Mouse (Mus musculus) liver, embryonic 15.5 days (tissue): ENCODE results near the gene Sim2. TPM values are rescaled to one million over a fixed set of nuclear protein-coding genes. Genes with fewer than 3 reads are reported as not detected.

Experiments
- ATAC-seq: fragments of 200-750 bp; cut with Nextera tagmentation; 2 replicates; pipeline ENCODE4 v1.8.0; 2017; ENCODE audit warnings: moderate number of reproducible peaks, mild to moderate bottlenecking, moderate library complexity; ENCODE audit not compliant: insufficient read depth
- H3K27ac ChIP-seq: fragments of 300-500 bp; sonication (generic); replicated peaks from 2 replicates; pipeline ENCODE4 v1.5.1; 2015; ENCODE audit warnings: mild to moderate bottlenecking, inconsistent platforms
- H3K27me3 ChIP-seq: fragments of 300-500 bp; sonication (generic); 2 replicates; pipeline ENCODE4 v1.6.1; 2015; ENCODE audit warnings: mild to moderate bottlenecking, inconsistent platforms
- H3K36me3 ChIP-seq: fragments of 300-500 bp; sonication (generic); replicated peaks from 2 replicates; pipeline ENCODE4 v1.6.1; 2015; ENCODE audit warnings: moderate library complexity, mild to moderate bottlenecking, inconsistent platforms
- H3K4me1 ChIP-seq: fragments of 300-500 bp; sonication (generic); replicated peaks from 2 replicates; pipeline ENCODE4 v1.6.1; 2015; ENCODE audit warnings: inconsistent platforms
- H3K4me2 ChIP-seq: fragments of 300-500 bp; sonication (generic); 2 replicates; pipeline ENCODE4 v1.6.1; 2015; ENCODE audit warnings: moderate library complexity, mild to moderate bottlenecking, inconsistent platforms
- H3K4me3 ChIP-seq: fragments of 300-500 bp; sonication (generic); replicated peaks from 2 replicates; pipeline ENCODE4 v1.5.1; 2015; ENCODE audit warnings: mild to moderate bottlenecking, inconsistent platforms
- H3K9ac ChIP-seq: fragments of 300-500 bp; sonication (generic); 2 replicates; pipeline ENCODE4 v1.6.1; 2015; ENCODE audit warnings: moderate library complexity, mild to moderate bottlenecking, inconsistent platforms
- H3K9me3 ChIP-seq: fragments of 300-500 bp; sonication (generic); replicated peaks from 2 replicates; pipeline ENCODE4 v1.6.1; 2016; ENCODE audit warnings: inconsistent platforms
- WGBS: fragments of 180-500 bp; shearing (Covaris S2); methylation state at CpG from one replicate; pipeline ENCODE4 v1.1.7; 2015; ENCODE audit warnings: mixed read lengths; ENCODE audit not compliant: insufficient replicate concordance; 5-methylcytosine and 5-hydroxymethylcytosine counted together
- polyA plus RNA-seq: library from polyadenylated mRNA; unstranded; fragments of >200 nt; fragmentation: Nextera tagmentation; extraction: Ambion mirVana; gene quantifications from 2 replicates; pipeline ENCODE4 v1.2.1, GENCODE M21; 2015

The Sim2 gene
- not detected in 2 replicates for polyA plus RNA-seq

- no peak within 1 kb of the TSS for H3K27ac ChIP-seq
- ATAC-seq: no peak
- no peak within 1 kb of the TSS for H3K9ac ChIP-seq
- H3K9me3 ChIP-seq: no peaks in the 10 kb centered on the region
- WGBS: under 1% methylated on average over 83 of the region's 96 CpGs
- peaks cover 10% of the 10 kb centered on the region for H3K4me1 ChIP-seq
- H3K4me2 ChIP-seq: peak within 1 kb of the TSS; percentile 47
- peaks cover 100% of the 10 kb centered on the region for H3K27me3 ChIP-seq
- peak within 1 kb of the TSS; percentile 26 for H3K4me3 ChIP-seq
- H3K36me3 ChIP-seq: no peaks in the 10 kb centered on the region
Measured at GRCm38 (mm10) chr16:94084711-94085602, at the start of gene Sim2. Gene Sim2 (plus strand): TSS chr16:94084931.

GRCm38 (mm10) chr16:94037280-94037679 lies 47.5 kb upstream of the Sim2 start:
- no peak for ATAC-seq
- H3K36me3 ChIP-seq: no peaks in the 10 kb centered on the region
- no peak overlapping the region for H3K4me3 ChIP-seq
- no peak overlapping the region for H3K27ac ChIP-seq
- no peak overlapping the region for H3K9ac ChIP-seq
- no peak overlapping the region for H3K4me2 ChIP-seq
- H3K9me3 ChIP-seq: no peaks in the 10 kb centered on the region
- H3K4me1 ChIP-seq: no peaks in the 10 kb centered on the region
- peaks cover 33% of the 10 kb centered on the region for H3K27me3 ChIP-seq
- WGBS: 68% methylated on average over 7 of the region's 7 CpGs

- H3K4me3 ChIP-seq: no peak overlapping the region
- no peaks in the 10 kb centered on the region for H3K9me3 ChIP-seq
- H3K36me3 ChIP-seq: no peaks in the 10 kb centered on the region
- H3K4me2 ChIP-seq: no peak overlapping the region
- H3K4me1 ChIP-seq: no peaks in the 10 kb centered on the region
- no peak overlapping the region for H3K9ac ChIP-seq
- H3K27ac ChIP-seq: no peak overlapping the region
- ATAC-seq: no peak
- H3K27me3 ChIP-seq: peaks cover 38% of the 10 kb centered on the region
- 51% methylated on average over 12 of the region's 12 CpGs for WGBS
Measured at GRCm38 (mm10) chr16:94038272-94038985, 46.3 kb upstream of the Sim2 start.

- Histone ChIP-seq H3K9me3 (no peaks in the 10 kb centered on the region), H3K27me3 (peaks cover 38% of the 10 kb centered on the region), H3K4me1 (no peaks in the 10 kb centered on the region), H3K9ac (no peak overlapping the region), H3K27ac (no peak overlapping the region), H3K4me2 (no peak overlapping the region), H3K4me3 (no peak overlapping the region), H3K36me3 (no peaks in the 10 kb centered on the region)
- 63% methylated on average over 9 of the region's 9 CpGs for WGBS
- ATAC-seq: no peak
Measured at GRCm38 (mm10) chr16:94038986-94039341, 45.8 kb upstream of the Sim2 start.

- Histone ChIP-seq H3K27ac (no peak overlapping the region), H3K9ac (no peak overlapping the region), H3K27me3 (peaks cover 38% of the 10 kb centered on the region), H3K9me3 (no peaks in the 10 kb centered on the region), H3K4me3 (no peak overlapping the region), H3K36me3 (no peaks in the 10 kb centered on the region), H3K4me1 (no peaks in the 10 kb centered on the region), H3K4me2 (no peak overlapping the region)
- ATAC-seq: no peak
- WGBS: 25% methylated on average over 16 of the region's 16 CpGs
Measured at GRCm38 (mm10) chr16:94040485-94040884, 44.2 kb upstream of the Sim2 start.

- Histone ChIP-seq H3K27ac (no peak overlapping the region), H3K4me2 (no peak overlapping the region), H3K4me3 (no peak overlapping the region), H3K27me3 (peaks cover 38% of the 10 kb centered on the region), H3K9ac (no peak overlapping the region), H3K36me3 (no peaks in the 10 kb centered on the region), H3K9me3 (no peaks in the 10 kb centered on the region), H3K4me1 (no peaks in the 10 kb centered on the region)
- 41% methylated on average over 18 of the region's 18 CpGs for WGBS
- ATAC-seq: no peak
Measured at GRCm38 (mm10) chr16:94041065-94041712, 43.5 kb upstream of the Sim2 start.

- Histone ChIP-seq H3K9me3 (no peaks in the 10 kb centered on the region), H3K9ac (no peak overlapping the region), H3K4me2 (no peak overlapping the region), H3K4me3 (no peak overlapping the region), H3K27ac (no peak overlapping the region), H3K36me3 (no peaks in the 10 kb centered on the region), H3K4me1 (no peaks in the 10 kb centered on the region), H3K27me3 (peaks cover 34% of the 10 kb centered on the region)
- 38% methylated on average over 1 of the region's 1 CpGs for WGBS
- ATAC-seq: no peak
Measured at GRCm38 (mm10) chr16:94043797-94044196, 40.9 kb upstream of the Sim2 start.

- Histone ChIP-seq H3K36me3 (no peaks in the 10 kb centered on the region), H3K9me3 (no peaks in the 10 kb centered on the region)
Measured at GRCm38 (mm10) chr16:94044996-94045395, 39.7 kb upstream of the Sim2 start.

GRCm38 (mm10) chr16:94050368-94050767 lies 34.4 kb upstream of the Sim2 start:
- H3K4me2 ChIP-seq: no peak overlapping the region
- H3K27ac ChIP-seq: no peak overlapping the region
- no peaks in the 10 kb centered on the region; the same call in 1 of the 2 replicates for H3K27me3 ChIP-seq
- no peaks in the 10 kb centered on the region for H3K36me3 ChIP-seq
- WGBS: 63% methylated on average over 3 of the region's 3 CpGs
- no peaks in the 10 kb centered on the region for H3K9me3 ChIP-seq
- no peaks in the 10 kb centered on the region for H3K4me1 ChIP-seq
- ATAC-seq: no peak
- H3K4me3 ChIP-seq: no peak overlapping the region
- H3K9ac ChIP-seq: no peak overlapping the region

More at GRCm38 (mm10) chr16:94044996-94045395, 39.7 kb upstream of the Sim2 start:
- H3K9ac ChIP-seq: no peak overlapping the region
- no peaks in the 10 kb centered on the region for H3K4me1 ChIP-seq
- H3K27ac ChIP-seq: no peak overlapping the region
- 23% methylated on average over 7 of the region's 7 CpGs for WGBS
- no peak overlapping the region for H3K4me3 ChIP-seq
- H3K27me3 ChIP-seq: peaks cover 23% of the 10 kb centered on the region
- no peak overlapping the region for H3K4me2 ChIP-seq
- no peak for ATAC-seq

- ATAC-seq: no peak
- no peak overlapping the region for H3K27ac ChIP-seq
- no peak overlapping the region for H3K9ac ChIP-seq
- 81% methylated on average over 12 of the region's 12 CpGs for WGBS
- H3K27me3 ChIP-seq: no peaks in the 10 kb centered on the region; the same call in 1 of the 2 replicates
- no peaks in the 10 kb centered on the region for H3K9me3 ChIP-seq
- no peak overlapping the region for H3K4me2 ChIP-seq
- no peak overlapping the region for H3K4me3 ChIP-seq
- H3K36me3 ChIP-seq: no peaks in the 10 kb centered on the region
- H3K4me1 ChIP-seq: no peaks in the 10 kb centered on the region
Measured at GRCm38 (mm10) chr16:94055176-94055575, 29.6 kb upstream of the Sim2 start.

GRCm38 (mm10) chr16:94055576-94055975 lies 29.2 kb upstream of the Sim2 start:
- Histone ChIP-seq H3K27me3 (no peaks in the 10 kb centered on the region; the same call in 1 of the 2 replicates), H3K4me2 (no peak overlapping the region), H3K4me1 (no peaks in the 10 kb centered on the region), H3K9me3 (no peaks in the 10 kb centered on the region), H3K4me3 (no peak overlapping the region), H3K27ac (no peak overlapping the region), H3K36me3 (no peaks in the 10 kb centered on the region), H3K9ac (no peak overlapping the region)
- ATAC-seq: no peak
- 62% methylated on average over 8 of the region's 8 CpGs for WGBS
